8 mouse cellular contexts compared by ENCODE assay signal in genomic region chr6:126645044-126645541, GRCm38 (mm10). TPM values are rescaled to one million over a fixed set of nuclear protein-coding genes. Genes with fewer than 3 reads are reported as not detected.
DNase-seq lines count a peak whose midpoint lies in the region; ATAC-seq and TF ChIP-seq lines count a peak whose summit lies in the region.

No protein-coding gene starts in this region.

- ATAC-seq in lung, embryonic 16.5 days (ENCODE audit: low read depth), result peak; percentile 43; the same call in 1 of the 2 replicates
- ATAC-seq in embryonic facial prominence, embryonic 11.5 days (replicated peaks; ENCODE audit: insufficient number of reproducible peaks, low FRiP score, low TSS enrichment, low read depth), result peak; percentile 40; the same call in 1 of the 2 replicates
- ATAC-seq in intestine, embryonic 15.5 days, result peak; percentile 30; the same call in 1 of the 2 replicates
- ATAC-seq in stomach, postnatal 0 days (ENCODE audit: low FRiP score, low TSS enrichment), result peak; percentile 42; the same call in 1 of the 2 replicates

- WGBS in lung, embryonic 16.5 days, result 1% methylated on average over 24 of the region's 24 CpGs
- WGBS in lung, adult 2 months, result 3% methylated on average over 24 of the region's 24 CpGs
- WGBS in embryonic facial prominence, embryonic 11.5 days, result under 1% methylated on average over 22 of the region's 24 CpGs
- WGBS in intestine, embryonic 15.5 days, result under 1% methylated on average over 24 of the region's 24 CpGs
- WGBS in stomach, postnatal 0 days, result under 1% methylated on average over 24 of the region's 24 CpGs

- H3K4me3 ChIP-seq in lung, embryonic 16.5 days (ENCODE audit: low read length), result peak overlapping the region; percentile 50
- no peak overlapping the region for H3K4me3 ChIP-seq in lung, adult 2 months (replicated peaks; ENCODE audit: extremely low read depth, low read depth, low read length)
- H3K4me3 ChIP-seq in embryonic facial prominence, embryonic 11.5 days (ENCODE audit: low read depth, low read length), result peak overlapping the region; percentile 42
- peak overlapping the region; percentile 45 for H3K4me3 ChIP-seq in intestine, embryonic 15.5 days (replicated peaks)
- peak overlapping the region; percentile 42 for H3K4me3 ChIP-seq in stomach, postnatal 0 days (ENCODE audit: low read depth, low read length)

- H3K36me3 ChIP-seq in lung, embryonic 16.5 days (ENCODE audit: control insufficient read depth, insufficient read depth, low read length), result no peaks in the 10 kb centered on the region
- H3K36me3 ChIP-seq in embryonic facial prominence, embryonic 11.5 days (replicated peaks; ENCODE audit: control insufficient read depth, insufficient read depth, low read depth, low read length), result no peaks in the 10 kb centered on the region
- no peaks in the 10 kb centered on the region for H3K36me3 ChIP-seq in intestine, embryonic 15.5 days
- no peaks in the 10 kb centered on the region for H3K36me3 ChIP-seq in stomach, postnatal 0 days (ENCODE audit: control insufficient read depth, insufficient read depth, low read length)

- TF ChIP-seq EP300 in stomach, postnatal 0 days (optimal IDR thresholded peaks at IDR 0.05), result no peak

- no peak overlapping the region for H3K9ac ChIP-seq in lung, embryonic 16.5 days (ENCODE audit: low read length)
- peak overlapping the region; percentile 46; the same call in 1 of the 2 replicates for H3K9ac ChIP-seq in embryonic facial prominence, embryonic 11.5 days (replicated peaks; ENCODE audit: low read length)
- H3K9ac ChIP-seq in intestine, embryonic 15.5 days, result 0 out of 2 replicates have a peak overlapping the region, but pooled peaks have one; percentile 8
- no peak overlapping the region for H3K9ac ChIP-seq in stomach, postnatal 0 days (ENCODE audit: low read length)

- H3K4me1 ChIP-seq in lung, embryonic 16.5 days (replicated peaks; ENCODE audit: control insufficient read depth, insufficient read depth, low read length), result peaks cover 31% of the 10 kb centered on the region
- H3K4me1 ChIP-seq in lung, adult 2 months (ENCODE audit: control insufficient read depth, insufficient read depth, low read length), result no peaks in the 10 kb centered on the region
- peaks cover 6% of the 10 kb centered on the region for H3K4me1 ChIP-seq in embryonic facial prominence, embryonic 11.5 days (ENCODE audit: control insufficient read depth, insufficient read depth, low read length)
- H3K4me1 ChIP-seq in intestine, embryonic 15.5 days (replicated peaks), result peaks cover 28% of the 10 kb centered on the region
- H3K4me1 ChIP-seq in stomach, postnatal 0 days (replicated peaks; ENCODE audit: control insufficient read depth, insufficient read depth), result peaks cover 3% of the 10 kb centered on the region

- peaks cover 63% of the 10 kb centered on the region for H3K27me3 ChIP-seq in lung, embryonic 16.5 days (ENCODE audit: control insufficient read depth, insufficient read depth, low read depth, low read length)
- H3K27me3 ChIP-seq in embryonic facial prominence, embryonic 11.5 days (ENCODE audit: control insufficient read depth, insufficient read depth, low read length), result peaks cover 44% of the 10 kb centered on the region
- H3K27me3 ChIP-seq in intestine, embryonic 15.5 days (replicated peaks), result peaks cover 56% of the 10 kb centered on the region
- peaks cover 12% of the 10 kb centered on the region for H3K27me3 ChIP-seq in stomach, postnatal 0 days (ENCODE audit: control insufficient read depth, insufficient read depth, low read length)

- no peak for TF ChIP-seq POLR2A in lung, adult 2 months (IDR thresholded peaks at IDR 0.05; ENCODE audit: borderline replicate concordance, extremely low read depth, low read depth, low read length)

- no peak overlapping the region for H3K27ac ChIP-seq in lung, embryonic 16.5 days (ENCODE audit: low read length)
- H3K27ac ChIP-seq in embryonic facial prominence, embryonic 11.5 days (replicated peaks; ENCODE audit: low read depth, low read length), result no peak overlapping the region
- no peak overlapping the region for H3K27ac ChIP-seq in intestine, embryonic 15.5 days
- no peak overlapping the region for H3K27ac ChIP-seq in stomach, postnatal 0 days (replicated peaks)

- DNase-seq in lung, adult 2 months, result no peak
- DNase-seq in embryonic facial prominence, embryonic 11.5 days (ENCODE audit: low spot score), result peak; percentile 17
- peak; percentile 28 for DNase-seq in mesoderm, embryonic 11.5 days (ENCODE audit: low read depth, low spot score)
- DNase-seq in stomach, postnatal 0 days (ENCODE audit: low spot score), result peak; percentile 20
- no peak for DNase-seq in ovary, postnatal 36 days (ENCODE audit: low spot score)
- no peak for DNase-seq in urinary bladder, postnatal 14 days (ENCODE audit: low spot score)

- H3K4me2 ChIP-seq in lung, embryonic 16.5 days (ENCODE audit: low read depth, low read length), result peak overlapping the region; percentile 57
- H3K4me2 ChIP-seq in embryonic facial prominence, embryonic 11.5 days (ENCODE audit: low read depth, low read length), result peak overlapping the region; percentile 97
- peak overlapping the region; percentile 97 for H3K4me2 ChIP-seq in intestine, embryonic 15.5 days (replicated peaks)
- H3K4me2 ChIP-seq in stomach, postnatal 0 days (replicated peaks; ENCODE audit: low read depth), result peak overlapping the region; percentile 70

- H3K9me3 ChIP-seq in lung, embryonic 16.5 days (ENCODE audit: control insufficient read depth, low read length), result no peaks in the 10 kb centered on the region
- no peaks in the 10 kb centered on the region for H3K9me3 ChIP-seq in embryonic facial prominence, embryonic 11.5 days (replicated peaks; ENCODE audit: control insufficient read depth, low read length)
- no peaks in the 10 kb centered on the region for H3K9me3 ChIP-seq in intestine, embryonic 15.5 days
- no peaks in the 10 kb centered on the region for H3K9me3 ChIP-seq in stomach, postnatal 0 days (ENCODE audit: control insufficient read depth, low read length)

- TF ChIP-seq CTCF in lung, adult 2 months (IDR thresholded peaks at IDR 0.05; ENCODE audit: insufficient read depth, low read length), result no peak
- no peak for TF ChIP-seq CTCF in stomach, postnatal 0 days (IDR thresholded peaks at IDR 0.05; ENCODE audit: low read depth)

RNA-seq across cellular contexts. Expression of gene Kcna1, which starts 1.1 kb away (rescaled TPM):
- 0.11 and 0.14 TPM in 2 replicates for polyA plus RNA-seq in lung, embryonic 16.5 days (2015; fragmentation: Nextera tagmentation; extraction: Ambion mirVana)
- 0.40 and 1.3 TPM in 2 replicates for polyA plus RNA-seq in lung, adult 2 months (2012; rRNA removed)
- polyA plus RNA-seq in embryonic facial prominence, embryonic 11.5 days (2014; fragmentation: Nextera tagmentation; extraction: Ambion mirVana), result 0.40 and 0.52 TPM in 2 replicates
- polyA plus RNA-seq in intestine, embryonic 15.5 days (2015; fragmentation: Nextera tagmentation; extraction: Ambion mirVana), result 0.38 and 0.43 TPM in 2 replicates
- polyA plus RNA-seq in stomach, postnatal 0 days (2015; fragmentation: Nextera tagmentation; extraction: Ambion mirVana), result 0.62 and 0.69 TPM in 2 replicates

Comparison
In these comparisons a context has a peak if more than half of its experiments do, and no peak if none do; other contexts are left out.
1. H3K9ac ChIP-seq: peak in embryonic facial prominence, embryonic 11.5 days (single experiment) and intestine, embryonic 15.5 days (single experiment); none in lung, embryonic 16.5 days (single experiment) and stomach, postnatal 0 days (single experiment).
2. DNase-seq: peak in embryonic facial prominence, embryonic 11.5 days (single experiment), mesoderm, embryonic 11.5 days (single experiment) and stomach, postnatal 0 days (single experiment); none in lung, adult 2 months (single experiment), ovary, postnatal 36 days (single experiment) and urinary bladder, postnatal 14 days (single experiment).
3. Peak in every context shown above with its lines, with median percentiles within 50 percentile points of each other: ATAC-seq and H3K4me2 ChIP-seq.